Mouse (Mus musculus): ENCODE measurements around the gene Sun1. TPM values are rescaled to one million over a fixed set of nuclear protein-coding genes. Genes with fewer than 3 reads are reported as not detected.

Gene Sun1
- total and polyA plus RNA-seq, 2 experiments from 2014 or later = 35.3 to 75.0 TPM

GRCm38 (mm10) chr5:139174141-139174540 is 26.3 kb upstream of the Sun1 start:
- ATAC-seq (ENCODE audit: low FRiP score) (peak; percentile 10; the same call in 1 of the 2 replicates), DNase-seq (ENCODE audit: low spot score) (no peak)
- no peak overlapping the region for H3K4me3 ChIP-seq (ENCODE audit: low read depth, low read length)
- H3K36me3 ChIP-seq (ENCODE audit: insufficient read depth, low read length) = peaks cover 25% of the 10 kb centered on the region
- 46% methylated on average over 10 of the region's 10 CpGs for WGBS
- no peak overlapping the region for H3K9ac ChIP-seq (replicated peaks; ENCODE audit: low read length, poor library complexity, severe bottlenecking)
- H3K9me3 ChIP-seq (ENCODE audit: low read length) = no peaks in the 10 kb centered on the region
- H3K4me1 ChIP-seq (ENCODE audit: insufficient read depth, low read length) = no peaks in the 10 kb centered on the region
- TF ChIP-seq CTCF (IDR thresholded peaks at IDR 0.05) = no peak
- no peaks in the 10 kb centered on the region for H3K27me3 ChIP-seq (ENCODE audit: insufficient read depth, low read length)
- peak overlapping the region; percentile 69; the same call in 1 of the 2 replicates for H3K27ac ChIP-seq (ENCODE audit: low read depth, low read length)
- no peak overlapping the region for H3K4me2 ChIP-seq (ENCODE audit: low read depth, low read length, poor library complexity, severe bottlenecking)

- no peak overlapping the region for H3K9ac ChIP-seq (replicated peaks; ENCODE audit: low read length, poor library complexity, severe bottlenecking)
- no peaks in the 10 kb centered on the region for H3K27me3 ChIP-seq (ENCODE audit: insufficient read depth, low read length)
- TF ChIP-seq CTCF (IDR thresholded peaks at IDR 0.05) = no peak
- no peak overlapping the region for H3K27ac ChIP-seq (ENCODE audit: low read depth, low read length)
- peaks cover 28% of the 10 kb centered on the region for H3K36me3 ChIP-seq (ENCODE audit: insufficient read depth, low read length)
- no peak overlapping the region for H3K4me3 ChIP-seq (ENCODE audit: low read depth, low read length)
- no peaks in the 10 kb centered on the region for H3K4me1 ChIP-seq (ENCODE audit: insufficient read depth, low read length)
- no peaks in the 10 kb centered on the region for H3K9me3 ChIP-seq (ENCODE audit: low read length)
- no peak overlapping the region for H3K4me2 ChIP-seq (ENCODE audit: low read depth, low read length, poor library complexity, severe bottlenecking)
- DNase-seq (ENCODE audit: low spot score) = peak; percentile 76
- ATAC-seq (ENCODE audit: low FRiP score) = peak; percentile 81
- 26% methylated on average over 10 of the region's 10 CpGs for WGBS
These were observed 25.6 kb upstream of the Sun1 start for GRCm38 (mm10) chr5:139174556-139175547.

- Histone ChIP-seq H3K9me3 (ENCODE audit: low read length) (no peaks in the 10 kb centered on the region), H3K4me1 (ENCODE audit: insufficient read depth, low read length) (no peaks in the 10 kb centered on the region), H3K4me3 (ENCODE audit: low read depth, low read length) (no peak overlapping the region), H3K36me3 (ENCODE audit: insufficient read depth, low read length) (peaks cover 52% of the 10 kb centered on the region), H3K27me3 (ENCODE audit: insufficient read depth, low read length) (no peaks in the 10 kb centered on the region), H3K4me2 (ENCODE audit: low read depth, low read length, poor library complexity, severe bottlenecking) (no peak overlapping the region), H3K27ac (ENCODE audit: low read depth, low read length) (no peak overlapping the region), H3K9ac (replicated peaks; ENCODE audit: low read length, poor library complexity, severe bottlenecking) (no peak overlapping the region)
- peak; percentile 85 for DNase-seq (ENCODE audit: low spot score)
- ATAC-seq (ENCODE audit: low FRiP score) = peak; percentile 68; the same call in 1 of the 2 replicates
- TF ChIP-seq CTCF (IDR thresholded peaks at IDR 0.05) = peak; percentile 95
- WGBS = 29% methylated on average over 11 of the region's 11 CpGs
These were observed 21.4 kb upstream of the Sun1 start for GRCm38 (mm10) chr5:139178895-139179631.

- DNase-seq (ENCODE audit: low spot score) (no peak), ATAC-seq (ENCODE audit: low FRiP score) (no peak)
- Histone ChIP-seq H3K36me3 (ENCODE audit: insufficient read depth, low read length) (peaks cover 68% of the 10 kb centered on the region), H3K9ac (replicated peaks; ENCODE audit: low read length, poor library complexity, severe bottlenecking) (no peak overlapping the region), H3K27me3 (ENCODE audit: insufficient read depth, low read length) (no peaks in the 10 kb centered on the region), H3K4me3 (ENCODE audit: low read depth, low read length) (no peak overlapping the region), H3K4me1 (ENCODE audit: insufficient read depth, low read length) (no peaks in the 10 kb centered on the region), H3K4me2 (ENCODE audit: low read depth, low read length, poor library complexity, severe bottlenecking) (no peak overlapping the region), H3K9me3 (ENCODE audit: low read length) (no peaks in the 10 kb centered on the region), H3K27ac (ENCODE audit: low read depth, low read length) (no peak overlapping the region)
- TF ChIP-seq CTCF (IDR thresholded peaks at IDR 0.05) = no peak
- WGBS = 94% methylated on average over 2 of the region's 2 CpGs
These were observed 17.3 kb upstream of the Sun1 start for GRCm38 (mm10) chr5:139183131-139183530.

- 94% methylated on average over 9 of the region's 9 CpGs for WGBS
- no peak overlapping the region for H3K4me2 ChIP-seq (ENCODE audit: low read depth, low read length, poor library complexity, severe bottlenecking)
- no peak overlapping the region for H3K9ac ChIP-seq (replicated peaks; ENCODE audit: low read length, poor library complexity, severe bottlenecking)
- ATAC-seq (ENCODE audit: low FRiP score) (no peak), DNase-seq (ENCODE audit: low spot score) (no peak)
- H3K4me1 ChIP-seq (ENCODE audit: insufficient read depth, low read length) = no peaks in the 10 kb centered on the region
- no peak overlapping the region for H3K27ac ChIP-seq (ENCODE audit: low read depth, low read length)
- H3K4me3 ChIP-seq (ENCODE audit: low read depth, low read length) = no peak overlapping the region
- no peak for TF ChIP-seq CTCF (IDR thresholded peaks at IDR 0.05)
- no peaks in the 10 kb centered on the region for H3K27me3 ChIP-seq (ENCODE audit: insufficient read depth, low read length)
- no peaks in the 10 kb centered on the region for H3K9me3 ChIP-seq (ENCODE audit: low read length)
- peaks cover 65% of the 10 kb centered on the region for H3K36me3 ChIP-seq (ENCODE audit: insufficient read depth, low read length)
These were observed 16.8 kb upstream of the Sun1 start for GRCm38 (mm10) chr5:139183601-139184000.

Data from midbrain, postnatal 0 days (tissue).